Mouse (Mus musculus) macrophage (primary cell): ENCODE measurements at regions not wholly inside any gene's neighbourhood (a gene's known extent, or its start where the extent isn't known, plus 50 kb on each side); places are given as distances from the start of the nearest gene placed in this dataset.

Source experiments
- H3K27ac ChIP-seq: fragments of 350-480 bp; formaldehyde crosslinking; 2 replicates; pipeline ENCODE4 v1.9.0; 2021
- H3K36me3 ChIP-seq: fragments of 350-480 bp; formaldehyde crosslinking; 2 replicates; pipeline ENCODE4 v1.9.0; 2021; ENCODE audit errors: inconsistent target
- H3K4me3 ChIP-seq: fragments of 350-480 bp; formaldehyde crosslinking; 2 replicates; pipeline ENCODE4 v1.9.0; 2021; ENCODE audit errors: inconsistent target
- H3K79me2 ChIP-seq: fragments of 350-480 bp; formaldehyde crosslinking; 2 replicates; pipeline ENCODE4 v1.9.0; 2021; ENCODE audit errors: inconsistent target
- WGBS: methylation state at CpG from one replicate; pipeline ENCODE4 v1.1.7; 2026; ENCODE audit warnings: inconsistent platforms; ENCODE audit not compliant: missing documents; 5-methylcytosine and 5-hydroxymethylcytosine counted together

GRCm38 (mm10) chr1:148750806-148751205 lies 1210.3 kb downstream of the Pla2g4a start:
- no peak overlapping the region for H3K27ac ChIP-seq
- no peak overlapping the region for H3K4me3 ChIP-seq
- no peaks in the 10 kb centered on the region for H3K79me2 ChIP-seq
- H3K36me3 ChIP-seq, result no peaks in the 10 kb centered on the region

- no peak overlapping the region for H3K27ac ChIP-seq
- no peak overlapping the region for H3K4me3 ChIP-seq
- 64% methylated on average over 1 of the region's 1 CpGs for WGBS
- no peaks in the 10 kb centered on the region for H3K79me2 ChIP-seq
- H3K36me3 ChIP-seq, result no peaks in the 10 kb centered on the region
Measured at GRCm38 (mm10) chr1:148722106-148722505, 1239.0 kb downstream of the Pla2g4a start.

- no peak overlapping the region for H3K27ac ChIP-seq
- no peak overlapping the region for H3K4me3 ChIP-seq
- H3K36me3 ChIP-seq, result no peaks in the 10 kb centered on the region
- 92% methylated on average over 1 of the region's 1 CpGs for WGBS
- no peaks in the 10 kb centered on the region for H3K79me2 ChIP-seq
Measured at GRCm38 (mm10) chr1:148721409-148721808, 1239.7 kb downstream of the Pla2g4a start.

GRCm38 (mm10) chr1:148720980-148721379 lies 1240.1 kb downstream of the Pla2g4a start:
- no peak overlapping the region for H3K4me3 ChIP-seq
- H3K79me2 ChIP-seq, result no peaks in the 10 kb centered on the region
- no peaks in the 10 kb centered on the region for H3K36me3 ChIP-seq
- WGBS, result 76% methylated on average over 4 of the region's 4 CpGs
- no peak overlapping the region for H3K27ac ChIP-seq

GRCm38 (mm10) chr1:148708084-148708483 lies 1253.0 kb downstream of the Pla2g4a start:
- H3K36me3 ChIP-seq, result no peaks in the 10 kb centered on the region
- no peak overlapping the region for H3K4me3 ChIP-seq
- no peaks in the 10 kb centered on the region for H3K79me2 ChIP-seq
- no peak overlapping the region for H3K27ac ChIP-seq

GRCm38 (mm10) chr1:148707657-148708056 lies 1253.4 kb downstream of the Pla2g4a start:
- no peaks in the 10 kb centered on the region for H3K79me2 ChIP-seq

GRCm38 (mm10) chr1:148706271-148706807 lies 1254.8 kb downstream of the Pla2g4a start:
- Histone ChIP-seq H3K27ac (no peak overlapping the region), H3K79me2 (no peaks in the 10 kb centered on the region), H3K4me3 (no peak overlapping the region), H3K36me3 (no peaks in the 10 kb centered on the region)
- WGBS, result 84% methylated on average over 5 of the region's 5 CpGs

More at GRCm38 (mm10) chr1:148707657-148708056, 1253.4 kb downstream of the Pla2g4a start:
- Histone ChIP-seq H3K36me3 (no peaks in the 10 kb centered on the region), H3K4me3 (no peak overlapping the region), H3K27ac (no peak overlapping the region)

GRCm38 (mm10) chr1:148700599-148700954 lies 1260.5 kb downstream of the Pla2g4a start:
- no peaks in the 10 kb centered on the region for H3K79me2 ChIP-seq
- no peaks in the 10 kb centered on the region for H3K36me3 ChIP-seq
- no peak overlapping the region for H3K4me3 ChIP-seq
- 82% methylated on average over 2 of the region's 3 CpGs for whole genome bisulfite sequencing
- no peak overlapping the region for H3K27ac ChIP-seq

- Histone ChIP-seq H3K4me3 (no peak overlapping the region), H3K36me3 (no peaks in the 10 kb centered on the region), H3K27ac (no peak overlapping the region), H3K79me2 (no peaks in the 10 kb centered on the region)
- 83% methylated on average over 2 of the region's 2 CpGs for WGBS
Measured at GRCm38 (mm10) chr1:148699854-148700598, 1261.1 kb downstream of the Pla2g4a start.

- WGBS, result 81% methylated on average over 2 of the region's 2 CpGs
- H3K27ac ChIP-seq, result no peak overlapping the region
- no peaks in the 10 kb centered on the region for H3K79me2 ChIP-seq
- H3K4me3 ChIP-seq, result no peak overlapping the region
- H3K36me3 ChIP-seq, result no peaks in the 10 kb centered on the region
Measured at GRCm38 (mm10) chr1:148690085-148690484, 1271.0 kb downstream of the Pla2g4a start.

GRCm38 (mm10) chr1:148689618-148690017 lies 1271.5 kb downstream of the Pla2g4a start:
- Histone ChIP-seq H3K4me3 (no peak overlapping the region), H3K79me2 (no peaks in the 10 kb centered on the region), H3K36me3 (no peaks in the 10 kb centered on the region), H3K27ac (no peak overlapping the region)
- 85% methylated on average over 4 of the region's 4 CpGs for WGBS

GRCm38 (mm10) chr1:148675516-148675915 lies 1285.6 kb downstream of the Pla2g4a start:
- no peak overlapping the region for H3K27ac ChIP-seq
- H3K79me2 ChIP-seq, result no peaks in the 10 kb centered on the region
- no peak overlapping the region for H3K4me3 ChIP-seq
- no peaks in the 10 kb centered on the region for H3K36me3 ChIP-seq

GRCm38 (mm10) chr1:148664409-148664808 lies 1296.7 kb downstream of the Pla2g4a start:
- Histone ChIP-seq H3K27ac (no peak overlapping the region), H3K79me2 (no peaks in the 10 kb centered on the region), H3K36me3 (no peaks in the 10 kb centered on the region), H3K4me3 (no peak overlapping the region)
- 79% methylated on average over 4 of the region's 4 CpGs for WGBS

- WGBS, result 87% methylated on average over 1 of the region's 1 CpGs
- no peaks in the 10 kb centered on the region for H3K36me3 ChIP-seq
- no peak overlapping the region for H3K27ac ChIP-seq
- H3K79me2 ChIP-seq, result no peaks in the 10 kb centered on the region
- no peak overlapping the region for H3K4me3 ChIP-seq
Measured at GRCm38 (mm10) chr1:148656990-148657389, 1304.1 kb downstream of the Pla2g4a start.
